Mouse (Mus musculus): ENCODE data around the gene 1700122O11Rik.

The 1700122O11Rik gene

DNA sequence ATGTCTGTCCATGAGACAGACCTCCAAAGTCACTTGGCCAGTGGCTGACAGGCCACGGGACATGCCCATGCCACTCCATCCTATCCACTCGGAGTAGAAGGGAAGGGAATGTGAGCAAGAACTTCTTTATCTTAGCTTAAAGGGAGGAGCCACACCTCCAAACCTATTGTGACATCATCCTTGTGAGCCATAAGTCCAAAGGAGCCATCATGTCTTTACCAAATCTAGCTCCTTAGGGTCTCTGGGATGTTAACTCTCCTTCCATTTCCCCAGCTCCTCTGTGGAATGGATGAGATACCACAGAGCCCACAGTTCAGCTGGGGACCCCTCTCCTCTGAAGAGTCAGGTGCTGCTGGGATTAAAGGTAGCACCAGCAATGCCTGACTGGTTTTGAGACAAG lies at the start of gene 1700122O11Rik:
TSS of gene 1700122O11Rik (minus strand) at position 101 of the 400 bp plus-strand sequence.
- ChIA-PET POLR2A (no interaction called here), CTCF (interaction anchor here in 1 of 4 experiments (2.0 kb wide), 1 partner anchor 63 kb away, joined by 9 read pairs; no protein-coding TSS in a partner anchor)

GRCm38 (mm10) chr17:48080626-48081025 lies 42.5 kb upstream of the 1700122O11Rik start:
- ChIA-PET POLR2A (interaction anchor here in 1 of 4 experiments (0.5 kb wide), 1 partner anchor 17 kb away, joined by 3 read pairs; no protein-coding TSS in a partner anchor), CTCF (interaction anchor here in 2 of 4 experiments (0.6 to 1.5 kb wide), 3 partner anchors 11 to 281 kb away, joined by 3 read pairs; no protein-coding TSS in a partner anchor)

GRCm38 (mm10) chr17:48067729-48068128 lies 29.6 kb upstream of the 1700122O11Rik start:
- ChIA-PET POLR2A (interaction anchor here in 1 of 4 experiments (1.4 kb wide), 1 partner anchor 14 kb away, joined by 4 read pairs; no protein-coding TSS in a partner anchor), CTCF (interaction anchor here in 2 of 4 experiments (1.0 to 2.7 kb wide), 2 partner anchors 22 to 33 kb away, joined by 3 to 9 read pairs; no protein-coding TSS in a partner anchor)

DNA sequence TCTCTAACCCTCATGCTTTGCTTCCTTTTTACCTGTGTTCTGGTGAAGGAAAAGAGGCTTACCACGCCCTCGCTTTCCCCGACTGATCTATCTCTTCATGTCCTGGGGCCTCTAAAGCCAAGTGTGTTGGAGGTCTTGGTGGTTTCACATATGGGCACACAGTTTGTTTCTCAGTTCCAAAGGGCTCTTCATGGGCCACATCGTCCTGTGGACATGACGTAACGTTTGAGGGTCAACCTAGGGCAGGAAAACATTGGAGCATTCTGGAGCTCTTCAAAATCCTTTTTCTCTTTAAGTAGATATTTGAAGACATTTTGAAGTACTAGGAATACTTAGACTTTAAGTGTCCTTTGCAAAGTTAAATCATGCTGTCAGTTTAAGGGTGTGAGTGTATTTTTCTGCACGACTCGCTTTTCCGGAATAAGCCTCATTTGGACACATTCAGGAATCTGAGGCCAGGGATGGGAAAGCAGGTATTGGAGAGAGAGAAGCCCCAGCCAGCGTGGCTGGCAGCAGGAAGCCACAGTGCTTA lies 29.1 kb upstream of the 1700122O11Rik start:
- ChIA-PET POLR2A (interaction anchor here in 1 of 4 experiments (1.4 kb wide), 1 partner anchor 13 kb away, joined by 4 read pairs; no protein-coding TSS in a partner anchor), CTCF (interaction anchor here in 2 of 4 experiments (1.0 to 2.7 kb wide), 2 partner anchors 21 to 34 kb away, joined by 3 to 9 read pairs; no protein-coding TSS in a partner anchor)

DNA sequence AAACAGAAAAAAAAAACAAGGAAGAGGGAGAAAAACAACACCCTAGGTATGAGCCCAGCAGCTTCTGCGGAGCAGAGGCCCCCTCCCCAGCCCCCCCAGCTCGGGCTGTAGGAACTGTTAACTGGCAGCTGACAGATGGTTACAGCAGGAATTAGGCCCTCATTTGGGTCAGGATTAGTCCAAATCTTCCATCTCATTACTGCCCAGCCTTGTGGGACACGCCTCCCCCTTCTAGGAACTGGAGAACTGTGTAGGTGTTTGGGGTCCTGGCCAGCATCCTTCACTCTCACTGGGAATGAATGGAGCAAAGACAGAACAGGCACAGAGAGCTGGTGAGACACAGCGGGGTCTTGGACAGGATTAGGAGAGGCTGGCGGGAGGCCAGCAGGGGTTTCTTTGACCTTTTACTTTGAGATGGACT lies 27.0 kb upstream of the 1700122O11Rik start:
- POLR2A ChIA-PET, result interaction anchor here in 2 of 4 experiments (0.7 to 0.8 kb wide), 2 partner anchors 36 to 47 kb away, joined by 3 to 5 read pairs; no protein-coding TSS in a partner anchor
- CTCF ChIA-PET, result interaction anchor here in 3 of 4 experiments (0.6 to 2.7 kb wide), 4 partner anchors 19 to 231 kb away, joined by 3 to 9 read pairs (median 4); partner anchors contain the start of gene Mdfi (in 1 of the 3)

DNA sequence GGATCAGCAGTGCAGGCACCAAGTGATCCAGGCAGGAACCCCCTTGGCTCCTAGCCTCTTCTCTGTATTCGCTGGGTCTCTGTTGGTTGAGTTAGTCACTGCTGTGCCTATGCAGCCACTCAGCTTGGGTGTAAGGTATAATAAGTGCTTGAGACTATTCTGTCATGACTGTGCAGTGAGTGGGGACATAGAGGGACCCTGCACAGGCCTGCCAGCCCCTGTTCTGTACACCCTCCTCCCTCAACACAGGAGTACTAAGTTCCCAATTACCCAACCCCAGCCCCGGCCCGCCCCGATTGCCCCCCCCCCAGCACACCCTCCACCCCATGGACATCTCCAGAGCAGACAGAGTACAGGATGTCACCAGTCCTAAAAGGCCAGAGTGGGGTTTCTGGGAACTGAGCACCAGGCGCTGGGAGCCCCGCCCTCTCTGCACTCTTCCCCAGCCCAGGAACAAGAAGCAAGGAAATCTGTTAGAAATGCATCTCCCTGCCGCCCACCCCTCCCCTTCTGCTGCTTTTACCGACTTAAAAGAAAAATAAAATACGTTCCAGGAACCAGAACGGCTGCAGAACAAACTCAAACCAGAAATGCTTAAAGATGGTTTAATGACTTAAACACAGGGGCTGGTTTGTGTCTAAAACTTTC lies 26.2 kb upstream of the 1700122O11Rik start:
- CTCF ChIA-PET, result interaction anchor here in 2 of 4 experiments (0.8 to 1.6 kb wide), 2 partner anchors 19 to 36 kb away, joined by 3 to 4 read pairs; no protein-coding TSS in a partner anchor
- POLR2A ChIA-PET, result interaction anchor here in 2 of 4 experiments (0.7 kb wide), 2 partner anchors 16 to 47 kb away, joined by 3 read pairs; no protein-coding TSS in a partner anchor

- POLR2A ChIA-PET, result interaction anchor here in 1 of 4 experiments (0.6 kb wide), 1 partner anchor 462 kb away, joined by 3 read pairs; no protein-coding TSS in a partner anchor
- CTCF ChIA-PET, result interaction anchor here (1.1 to 4.1 kb wide), 7 partner anchors 11 to 62 kb away, joined by 3 to 15 read pairs (median 5); no protein-coding TSS in a partner anchor
Observed at GRCm38 (mm10) chr17:48057382-48057781, 19.3 kb upstream of the 1700122O11Rik start.

DNA sequence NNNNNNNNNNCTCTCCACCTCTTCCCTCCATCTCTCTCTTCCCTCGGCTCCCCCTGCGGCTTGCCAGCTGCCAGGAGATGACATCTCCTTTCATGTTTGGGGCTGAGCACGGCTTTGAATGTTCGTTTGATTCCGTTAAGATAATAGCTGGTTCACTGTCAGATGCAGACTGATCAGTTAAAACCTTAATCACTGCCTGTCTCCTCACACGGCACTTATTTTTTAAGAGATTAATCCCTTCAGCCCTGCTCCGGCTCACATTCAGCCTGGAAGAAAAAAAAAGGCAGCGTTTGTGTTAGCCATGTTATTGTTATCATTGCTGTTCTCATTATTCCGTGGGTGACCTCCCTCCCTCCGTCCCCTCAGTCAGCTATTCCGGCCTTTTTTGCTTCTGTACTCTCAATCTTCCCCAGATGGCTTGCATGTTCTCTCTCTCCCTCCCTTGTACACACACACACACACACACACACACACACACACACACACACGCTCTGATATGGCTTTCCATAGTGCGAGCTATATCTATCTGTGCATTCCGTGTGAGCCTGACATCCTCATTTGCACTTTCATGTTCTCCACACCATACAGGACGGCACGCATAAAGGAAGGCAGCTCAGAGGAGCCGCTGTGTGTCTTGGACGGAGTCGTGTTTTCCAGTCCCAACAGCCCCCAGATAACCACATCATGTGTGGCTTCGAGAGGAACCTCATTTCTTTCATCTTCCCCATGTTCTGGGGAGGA lies 17.2 kb upstream of the 1700122O11Rik start:
- ChIA-PET CTCF (interaction anchor here in 3 of 4 experiments (1.1 to 4.1 kb wide), 3 partner anchors 9 to 10 kb away, joined by 3 to 15 read pairs (median 3); no protein-coding TSS in a partner anchor), POLR2A (interaction anchor here in 2 of 4 experiments (0.6 to 1.9 kb wide), 5 partner anchors 11 to 182 kb away, joined by 3 to 5 read pairs (median 3); no protein-coding TSS in a partner anchor)

DNA sequence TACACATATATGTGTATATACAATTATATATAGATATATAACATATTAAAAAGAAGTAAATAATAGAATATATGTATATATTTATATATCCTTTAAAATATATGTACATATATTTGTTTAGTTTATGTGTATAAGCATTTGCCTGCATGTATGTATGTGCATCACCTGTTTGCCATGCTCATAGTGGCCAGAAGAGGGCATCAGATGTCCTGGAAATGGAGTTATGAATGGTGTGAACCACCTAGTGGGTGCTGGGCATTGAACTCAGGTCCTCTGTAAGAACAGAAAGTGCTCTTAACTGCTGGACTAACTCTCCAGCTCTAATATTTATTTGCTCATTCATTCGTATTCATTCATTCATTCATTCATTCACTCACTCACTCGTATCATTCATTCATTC lies 15.6 kb upstream of the 1700122O11Rik start:
- CTCF ChIA-PET, result interaction anchor here in 3 of 4 experiments (0.6 to 0.8 kb wide), 4 partner anchors 8 to 301 kb away, joined by 3 read pairs; no protein-coding TSS in a partner anchor
- POLR2A ChIA-PET, result interaction anchor here in 1 of 4 experiments (1.3 kb wide), 1 partner anchor 13 kb away, joined by 4 read pairs; no protein-coding TSS in a partner anchor

- CTCF ChIA-PET, result interaction anchor here (0.5 to 1.3 kb wide), 6 partner anchors 11 to 169 kb away, joined by 3 to 5 read pairs (median 3); no protein-coding TSS in a partner anchor
- POLR2A ChIA-PET, result no interaction called here
Observed at GRCm38 (mm10) chr17:48052338-48053067, 14.4 kb upstream of the 1700122O11Rik start.

DNA sequence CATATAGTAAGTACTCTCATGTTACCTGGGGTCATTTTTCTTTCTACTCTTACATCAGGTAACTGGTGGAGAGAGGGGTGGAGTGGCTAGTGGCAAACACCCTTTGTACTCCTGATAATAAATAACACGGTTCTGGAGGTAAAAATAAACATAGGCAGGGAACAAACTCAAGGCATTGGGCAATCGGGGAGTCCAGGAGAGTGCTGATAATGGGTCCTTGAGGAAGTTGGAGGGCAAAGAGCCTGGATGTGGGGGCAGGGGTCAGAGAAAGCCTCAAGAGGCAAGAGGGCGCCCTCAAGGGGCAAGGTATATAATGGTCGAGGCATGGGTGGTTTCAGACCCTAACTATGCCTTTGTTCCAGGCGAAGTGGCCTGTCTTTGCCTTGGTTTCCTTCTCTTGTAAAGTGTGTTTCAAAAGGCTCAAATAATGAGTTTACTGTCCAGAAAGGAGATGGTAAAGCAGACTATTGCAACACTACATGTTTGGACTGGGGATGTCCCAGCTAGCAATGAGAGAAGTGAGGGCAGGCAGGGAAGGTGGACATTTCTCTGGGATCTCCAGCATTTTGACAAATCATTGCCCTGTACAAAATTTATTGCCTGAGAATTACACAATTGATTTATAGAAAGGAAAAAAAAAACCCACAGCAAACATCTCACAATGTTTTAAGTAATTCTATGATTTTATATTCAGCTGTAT lies 13.7 kb upstream of the 1700122O11Rik start:
- POLR2A ChIA-PET, result no interaction called here
- CTCF ChIA-PET, result interaction anchor here (0.5 to 1.7 kb wide), 8 partner anchors 10 to 259 kb away, joined by 3 to 6 read pairs (median 4); no protein-coding TSS in a partner anchor

DNA sequence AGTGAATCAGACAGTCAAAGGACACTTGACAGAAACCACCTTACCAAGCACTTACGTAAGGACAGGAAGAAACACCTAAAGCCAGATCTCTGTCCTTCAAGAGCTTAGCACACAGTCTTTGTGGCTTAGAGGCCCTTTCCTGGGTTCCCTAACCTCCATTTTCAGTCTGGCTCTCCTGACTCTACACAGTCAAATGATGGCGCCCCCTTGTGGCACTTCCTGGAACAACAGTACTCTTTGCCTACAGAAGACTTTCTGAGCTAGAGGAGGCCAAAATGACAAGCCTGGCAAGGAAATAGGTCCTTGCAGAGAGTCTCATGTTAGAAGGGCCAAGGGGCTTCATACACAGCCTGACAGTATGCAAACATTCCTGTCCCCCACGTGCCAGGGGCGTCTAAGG lies 7.5 kb upstream of the 1700122O11Rik start:
- ChIA-PET POLR2A (interaction anchor here in 2 of 4 experiments (0.7 to 1.2 kb wide), 5 partner anchors 8 to 200 kb away, joined by 3 to 5 read pairs (median 3); partner anchors contain the start of gene 1700067P10Rik (in 1 of the 2)), CTCF (interaction anchor here (0.5 to 3.1 kb wide), 77 partner anchors 8 to 421 kb away, joined by 3 to 24 read pairs (median 4); partner anchors contain the start of gene Mdfi (in 1 of the 4))

GRCm38 (mm10) chr17:48043154-48043880 lies 5.2 kb upstream of the 1700122O11Rik start:
- ChIA-PET CTCF (interaction anchor here in 3 of 4 experiments (0.6 to 4.3 kb wide), 22 partner anchors 9 to 621 kb away, joined by 3 to 45 read pairs (median 5); no protein-coding TSS in a partner anchor), POLR2A (interaction anchor here in 3 of 4 experiments (0.5 to 2.9 kb wide), 19 partner anchors 9 to 327 kb away, joined by 3 to 12 read pairs (median 4); partner anchors contain the start of gene Foxp4 (in 2 of the 3))

- ChIA-PET POLR2A (interaction anchor here in 3 of 4 experiments (0.6 to 2.9 kb wide), 39 partner anchors 8 to 572 kb away, joined by 3 to 12 read pairs (median 4); partner anchors contain the start of genes Foxp4 (in 2 of the 3) and Pgc (in 1 of the 3)), CTCF (interaction anchor here (0.6 to 4.3 kb wide), 43 partner anchors 9 to 547 kb away, joined by 3 to 45 read pairs (median 4); partner anchors contain the start of genes Gm21981 (in 1 of the 4), Prickle4 (in 1 of the 4) and Taf8 (in 1 of the 4))
Observed at GRCm38 (mm10) chr17:48041351-48042287, 3.5 kb upstream of the 1700122O11Rik start.

Data from embryonic stem cell, embryonic (primary cell).